ENCODE assay signal across 8 mouse cellular contexts in the genomic region with DNA sequence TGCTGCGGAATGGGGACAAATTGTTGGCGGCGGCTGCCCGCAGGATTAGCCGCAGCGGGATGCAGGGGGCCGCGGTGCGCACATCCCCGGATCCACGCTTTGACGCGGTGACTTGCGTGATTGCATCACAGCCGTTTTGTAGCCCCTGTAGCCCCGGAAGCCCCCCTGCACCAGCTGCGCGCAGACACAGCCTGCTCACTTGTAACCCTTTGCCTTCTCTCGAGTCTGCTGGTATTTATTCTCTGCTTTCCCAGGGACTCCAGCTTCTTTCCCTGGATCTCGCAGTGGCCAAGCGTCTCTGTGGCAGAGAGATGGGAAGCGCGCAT. TPM values are rescaled to one million over a fixed set of nuclear protein-coding genes. Genes with fewer than 3 reads are reported as not detected.
A peak's percentile ranks its signal among the peaks of the same experiment; 100 is the strongest.
DNase-seq lines count a peak whose midpoint lies in the region; ATAC-seq and TF ChIP-seq lines count a peak whose summit lies in the region.

No protein-coding gene starts in this region.

- no peak for TF ChIP-seq CTCF in cortical plate, adult 2 months (IDR thresholded peaks at IDR 0.05; ENCODE audit: extremely low read depth, insufficient read depth, low read length)

- 5% methylated on average over 23 of the region's 23 CpGs for WGBS in liver, embryonic 11.5 days
- 2% methylated on average over 20 of the region's 23 CpGs for WGBS in hindbrain, embryonic 13.5 days
- WGBS in limb, embryonic 10.5 days: 6% methylated on average over 23 of the region's 23 CpGs

- peak overlapping the region; percentile 40 for H3K4me3 ChIP-seq in liver, embryonic 11.5 days (ENCODE audit: low read depth, low read length)
- peak overlapping the region; percentile 48 for H3K4me3 ChIP-seq in cortical plate, adult 2 months (ENCODE audit: insufficient read depth, low read length)
- H3K4me3 ChIP-seq in hindbrain, embryonic 13.5 days: peak overlapping the region; percentile 69
- peak overlapping the region; percentile 50 for H3K4me3 ChIP-seq in limb, embryonic 10.5 days

- peaks cover 7% of the 10 kb centered on the region; the same call in 1 of the 2 replicates for H3K4me1 ChIP-seq in liver, embryonic 11.5 days (replicated peaks; ENCODE audit: control insufficient read depth, insufficient read depth, low read length)
- H3K4me1 ChIP-seq in cortical plate, adult 2 months (ENCODE audit: control insufficient read depth, insufficient read depth, low read length): no peaks in the 10 kb centered on the region
- peaks cover 27% of the 10 kb centered on the region for H3K4me1 ChIP-seq in hindbrain, embryonic 13.5 days (replicated peaks)
- peaks cover 13% of the 10 kb centered on the region for H3K4me1 ChIP-seq in limb, embryonic 10.5 days

- no peaks in the 10 kb centered on the region for H3K36me3 ChIP-seq in liver, embryonic 11.5 days (ENCODE audit: control insufficient read depth, insufficient read depth, low read length)
- no peaks in the 10 kb centered on the region for H3K36me3 ChIP-seq in hindbrain, embryonic 13.5 days
- no peaks in the 10 kb centered on the region for H3K36me3 ChIP-seq in limb, embryonic 10.5 days

- no peak overlapping the region for H3K9ac ChIP-seq in liver, embryonic 11.5 days (ENCODE audit: low read depth, low read length)
- peak overlapping the region; percentile 82 for H3K9ac ChIP-seq in hindbrain, embryonic 13.5 days

- H3K9me3 ChIP-seq in liver, embryonic 11.5 days (ENCODE audit: control insufficient read depth, low read length): no peaks in the 10 kb centered on the region
- no peaks in the 10 kb centered on the region for H3K9me3 ChIP-seq in hindbrain, embryonic 13.5 days
- H3K9me3 ChIP-seq in limb, embryonic 10.5 days (replicated peaks): no peaks in the 10 kb centered on the region

- ATAC-seq in liver, embryonic 11.5 days (replicated peaks; ENCODE audit: low FRiP score): no peak
- ATAC-seq in hindbrain, embryonic 13.5 days (ENCODE audit: low FRiP score): peak; percentile 96

- DNase-seq in liver, embryonic 11.5 days (ENCODE audit: low spot score): no peak
- DNase-seq in liver: no peak
- DNase-seq in limb, embryonic 10.5 days (ENCODE audit: low spot score): no peak
- peak; percentile 82 for DNase-seq in right cerebral cortex, postnatal 14 days
- DNase-seq in ovary, postnatal 36 days (ENCODE audit: low spot score): no peak
- no peak for DNase-seq in ovary, postnatal 10 days (ENCODE audit: low spot score)

- peak overlapping the region; percentile 59 for H3K4me2 ChIP-seq in liver, embryonic 11.5 days
- peak overlapping the region; percentile 88 for H3K4me2 ChIP-seq in hindbrain, embryonic 13.5 days

- H3K27me3 ChIP-seq in liver, embryonic 11.5 days (replicated peaks; ENCODE audit: control insufficient read depth, insufficient read depth, low read length): peaks cover 57% of the 10 kb centered on the region
- H3K27me3 ChIP-seq in hindbrain, embryonic 13.5 days: peaks cover 57% of the 10 kb centered on the region
- H3K27me3 ChIP-seq in limb, embryonic 10.5 days (ENCODE audit: low read depth, poor library complexity, severe bottlenecking): peaks cover 55% of the 10 kb centered on the region

- peak; percentile 74; the same call in 1 of the 2 replicates for TF ChIP-seq POLR2A in cortical plate, adult 2 months (IDR thresholded peaks at IDR 0.05; ENCODE audit: extremely low read depth, insufficient read depth, low read length)

- no peak overlapping the region for H3K27ac ChIP-seq in liver, embryonic 11.5 days (ENCODE audit: low read depth, low read length)
- H3K27ac ChIP-seq in cortical plate, adult 2 months (ENCODE audit: insufficient read depth, low read length): 0 out of 2 replicates have a peak overlapping the region, but pooled peaks have one; percentile 1
- H3K27ac ChIP-seq in hindbrain, embryonic 13.5 days: peak overlapping the region; percentile 91
- H3K27ac ChIP-seq in limb, embryonic 10.5 days: no peak overlapping the region

RNA-seq across cellular contexts. Expression of gene Fbll1, which starts 0.2 kb away (rescaled TPM):
- not detected in 2 replicates for polyA plus RNA-seq in liver, embryonic 11.5 days (2014; fragmentation: Nextera tagmentation; extraction: Ambion mirVana)
- 60.3 and 66.9 TPM in 2 replicates for polyA plus RNA-seq in cortical plate, adult 2 months (2012; rRNA removed)
- polyA plus RNA-seq in hindbrain, embryonic 13.5 days (2015; fragmentation: Nextera tagmentation; extraction: Ambion mirVana): 15.1 and 19.0 TPM in 2 replicates
- not detected in 2 replicates for polyA plus RNA-seq in limb, embryonic 10.5 days (2016; fragmentation: Nextera tagmentation; extraction: Ambion mirVana)

RNA-seq across cellular contexts. Expression of gene Pank3, which starts 29.2 kb away (rescaled TPM):
- polyA plus RNA-seq in liver, embryonic 11.5 days (2014; fragmentation: Nextera tagmentation; extraction: Ambion mirVana): 11.0 and 11.7 TPM in 2 replicates
- polyA plus RNA-seq in cortical plate, adult 2 months (2012; rRNA removed): 21.2 and 21.6 TPM in 2 replicates
- polyA plus RNA-seq in hindbrain, embryonic 13.5 days (2015; fragmentation: Nextera tagmentation; extraction: Ambion mirVana): 22.8 and 23.2 TPM in 2 replicates
- polyA plus RNA-seq in limb, embryonic 10.5 days (2016; fragmentation: Nextera tagmentation; extraction: Ambion mirVana): 9.9 and 14.1 TPM in 2 replicates

RNA-seq across cellular contexts. Expression of gene Rars, which starts 35.8 kb away (rescaled TPM):
- 137 and 141 TPM in 2 replicates for polyA plus RNA-seq in liver, embryonic 11.5 days (2014; fragmentation: Nextera tagmentation; extraction: Ambion mirVana)
- polyA plus RNA-seq in cortical plate, adult 2 months (2012; rRNA removed): 38.1 and 39.9 TPM in 2 replicates
- polyA plus RNA-seq in hindbrain, embryonic 13.5 days (2015; fragmentation: Nextera tagmentation; extraction: Ambion mirVana): 72.0 and 73.4 TPM in 2 replicates
- polyA plus RNA-seq in limb, embryonic 10.5 days (2016; fragmentation: Nextera tagmentation; extraction: Ambion mirVana): 109 and 113 TPM in 2 replicates

Comparison
In these comparisons a context has a peak if more than half of its experiments do, and no peak if none do; other contexts are left out.
1. H3K27ac ChIP-seq: peak in cortical plate, adult 2 months (single experiment) and hindbrain, embryonic 13.5 days (single experiment); none in liver, embryonic 11.5 days (single experiment) and limb, embryonic 10.5 days (single experiment).
2. RNA of gene Fbll1, which starts 0.2 kb away (polyA plus RNA-seq): 60.3 to 66.9 TPM in cortical plate, adult 2 months and 15.1 to 19.0 TPM in hindbrain, embryonic 13.5 days; not detected in liver, embryonic 11.5 days and not detected in limb, embryonic 10.5 days; every median in the first group is over 10 times any median in the second.
3. Peak in every context shown above with its lines, with median percentiles within 50 percentile points of each other: H3K4me3 ChIP-seq.